Mouse (Mus musculus) CD8-positive naive resting alpha-beta T cell, adult 57 days (primary cell): ENCODE data around the gene Ift43. TPM values are rescaled to one million over a fixed set of nuclear protein-coding genes. Genes with fewer than 3 reads are reported as not detected.

ENCODE experiments used
- total RNA-seq: library from RNA; stranded (reverse); gene quantifications from one replicate; pipeline ENCODE4 v1.2.4, GENCODE M21; 2023

The Ift43 gene
- total RNA-seq = not detected

GRCm38 (mm10) chr12:86082481-86083012 is at the start of gene Ift43:
Ift43 (plus strand) TSS chr12:86082541.

GRCm38 (mm10) chr12:86078553-86079201 is 3.7 kb upstream of the Ift43 start, which contains the start of gene Tgfb3:
Tgfb3 (minus strand) TSS chr12:86079041.

Other genes starting within 250 kb of the Ift43 start
- 0.40 TPM for gene Tgfb3, start 3.5 kb upstream of the Ift43 start, total RNA-seq
- gene Gpatch2l, start 159.3 kb downstream of the Ift43 start, total RNA-seq = 57.8 TPM